In the genomic region with DNA sequence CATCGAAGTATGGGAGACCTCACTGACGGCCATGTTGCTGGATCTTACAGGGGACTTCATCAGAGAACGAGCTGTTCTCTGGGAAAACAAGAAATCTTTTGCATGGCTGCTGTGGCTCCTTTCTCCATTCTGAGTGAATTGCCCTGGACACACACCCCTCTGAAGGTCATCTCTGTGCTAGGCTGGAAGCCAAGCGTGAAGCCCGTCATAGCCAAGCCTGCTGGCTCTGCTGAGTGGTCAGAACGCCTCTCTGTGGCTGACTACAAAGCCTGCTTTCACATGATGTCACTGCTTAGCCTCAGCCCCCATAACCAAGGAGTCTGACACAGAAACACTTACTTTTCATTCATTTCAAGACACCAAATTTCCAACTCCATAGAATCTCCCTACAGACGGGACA, we compare ENCODE assay signal across 16 mouse cellular contexts. TPM values are rescaled to one million over a fixed set of nuclear protein-coding genes. Genes with fewer than 3 reads are reported as not detected.
A peak's percentile ranks its signal among the peaks of the same experiment; 100 is the strongest.
DNase-seq lines count a peak whose midpoint lies in the region; ATAC-seq and TF ChIP-seq lines count a peak whose summit lies in the region.
"Had no signal": no experiment of that assay in that cellular context is flagged by ENCODE, and none has a peak within 500 bp of the region (broad histone marks: within the 10 kb centered on the region; RNA-seq: fewer than 3 reads in every experiment).

No protein-coding gene starts in this region.

- H3K36me3 ChIP-seq in heart, embryonic 16.5 days (ENCODE audit: control insufficient read depth, insufficient read depth) = peaks cover 10% of the 10 kb centered on the region
- peaks cover 56% of the 10 kb centered on the region for H3K36me3 ChIP-seq in thymus, adult 2 months (ENCODE audit: control insufficient read depth, insufficient read depth, low read length)

- no peaks in the 10 kb centered on the region for H3K27me3 ChIP-seq in heart, embryonic 16.5 days (ENCODE audit: control insufficient read depth, insufficient read depth, low read length)
- H3K27me3 ChIP-seq in thymus, adult 2 months (ENCODE audit: control insufficient read depth, insufficient read depth, low read length) = no peaks in the 10 kb centered on the region
- H3K27me3 ChIP-seq: heart, embryonic 15.5 days; liver, embryonic 15.5 days; midbrain, embryonic 15.5 days had no signal

- intact Hi-C loops in gastrocnemius, adult 2 months (cut with DNase I) = no loop called here

- H3K27ac ChIP-seq in gastrocnemius, adult 2 months = no peak overlapping the region
- H3K27ac ChIP-seq in heart, embryonic 16.5 days (ENCODE audit: low read length) = 0 out of 2 replicates have a peak overlapping the region, but pooled peaks have one; percentile 37
- H3K27ac ChIP-seq in thymus, adult 2 months (ENCODE audit: control insufficient read depth, insufficient read depth, low read length) = no peak overlapping the region
- H3K27ac ChIP-seq: heart, embryonic 15.5 days; liver, embryonic 15.5 days; macrophage; midbrain, embryonic 15.5 days had no signal

- DNase-seq in gastrocnemius, adult 2 months = peak; percentile 49
- DNase-seq in gastrocnemius, postnatal 10 days = no peak
- DNase-seq in ovary, postnatal 36 days (ENCODE audit: low spot score) = peak; percentile 78
- no peak for DNase-seq in ovary, postnatal 14 days (ENCODE audit: low spot score)
- peak; percentile 72 for DNase-seq in testis, postnatal 10 days (ENCODE audit: low spot score)
- no peak for DNase-seq in thymus, adult 2 months
- DNase-seq: B cell, adult 2 months; forebrain, postnatal 0 days; thymus, postnatal 14 days had no signal

- no peak overlapping the region for H3K4me3 ChIP-seq in gastrocnemius, adult 2 months
- no peak overlapping the region for H3K4me3 ChIP-seq in heart, embryonic 16.5 days (ENCODE audit: low read length)
- no peak overlapping the region for H3K4me3 ChIP-seq in thymus, adult 2 months (ENCODE audit: control insufficient read depth, insufficient read depth, low read length)
- H3K4me3 ChIP-seq: heart, embryonic 15.5 days; liver, embryonic 15.5 days; midbrain, embryonic 15.5 days had no signal

- no peaks in the 10 kb centered on the region for H3K9me3 ChIP-seq in heart, embryonic 16.5 days (replicated peaks; ENCODE audit: control insufficient read depth, low read length)
- H3K9me3 ChIP-seq: G1E; heart, embryonic 15.5 days; liver, embryonic 15.5 days; midbrain, embryonic 15.5 days had no signal

- no peaks in the 10 kb centered on the region for H3K4me1 ChIP-seq in heart, embryonic 16.5 days (ENCODE audit: control insufficient read depth, insufficient read depth, low read length)
- H3K4me1 ChIP-seq in thymus, adult 2 months (replicated peaks; ENCODE audit: control insufficient read depth, insufficient read depth, low read length) = no peaks in the 10 kb centered on the region
- H3K4me1 ChIP-seq: heart, embryonic 15.5 days; liver, embryonic 15.5 days; midbrain, embryonic 15.5 days had no signal

- 67% methylated on average over 7 of the region's 7 CpGs for WGBS in heart, embryonic 16.5 days
- 96% methylated on average over 7 of the region's 7 CpGs for WGBS in thymus, adult 2 months

- no peak overlapping the region for H3K4me2 ChIP-seq in heart, embryonic 16.5 days (ENCODE audit: low read depth, low read length)
- H3K4me2 ChIP-seq: heart, embryonic 15.5 days; liver, embryonic 15.5 days; midbrain, embryonic 15.5 days had no signal

- peak; percentile 83 for ATAC-seq in heart, embryonic 16.5 days (replicated peaks; ENCODE audit: extremely low read depth, insufficient read depth, low FRiP score)
- ATAC-seq in activated CD4-positive, CD25-positive, alpha-beta regulatory T cell, adult 4 months = no peak
- ATAC-seq: forebrain, postnatal 0 days; midbrain, embryonic 15.5 days had no signal

- no peak for TF ChIP-seq POLR2A in thymus, adult 2 months (IDR thresholded peaks at IDR 0.05; ENCODE audit: control insufficient read depth, extremely low read depth, insufficient read depth, low read length, poor library complexity)

- TF ChIP-seq CTCF in gastrocnemius, adult 2 months (IDR thresholded peaks at IDR 0.05) = no peak
- no peak for TF ChIP-seq CTCF in thymus, adult 2 months (IDR thresholded peaks at IDR 0.05; ENCODE audit: borderline replicate concordance, control insufficient read depth, extremely low read depth, insufficient read depth, low read length, poor library complexity)

- no peak overlapping the region for H3K9ac ChIP-seq in heart, embryonic 16.5 days (ENCODE audit: low read length)
- H3K9ac ChIP-seq: forebrain, postnatal 0 days; heart, embryonic 15.5 days; liver, embryonic 15.5 days; midbrain, embryonic 15.5 days had no signal

RNA-seq across cellular contexts. Expression of a gene that starts 20.9 kb away (rescaled TPM):
- total RNA-seq in gastrocnemius, adult 2 months (2021) = 10 to 100 TPM; 32.2 to 36.2 TPM
- 10 to 100 TPM; 22.2 to 23.7 TPM for total RNA-seq in gastrocnemius, postnatal 10 days (2021)
- 25.2 and 26.0 TPM in 2 replicates for polyA plus RNA-seq in heart, embryonic 16.5 days (2015; fragmentation: Nextera tagmentation; extraction: Ambion mirVana)
- 50.4 and 50.7 TPM in 2 replicates for polyA plus RNA-seq in thymus, adult 2 months (2012; rRNA removed)
- 10 to 100 TPM; 24.4 to 31.2 TPM for polyA plus RNA-seq in activated CD4-positive, CD25-positive, alpha-beta regulatory T cell, adult 4 months (2017; shearing (Covaris generic))

RNA-seq across cellular contexts. Expression of a gene that starts 21.2 kb away (rescaled TPM):
- 1 to 10 TPM; 4.9 to 5.6 TPM for total RNA-seq in gastrocnemius, adult 2 months (2021)
- 1 to 10 TPM; 4.4 TPM for total RNA-seq in gastrocnemius, postnatal 10 days (2021)
- 12.2 and 12.5 TPM in 2 replicates for polyA plus RNA-seq in heart, embryonic 16.5 days (2015; fragmentation: Nextera tagmentation; extraction: Ambion mirVana)
- 4.4 and 4.6 TPM in 2 replicates for polyA plus RNA-seq in thymus, adult 2 months (2012; rRNA removed)
- 10 to 100 TPM; 13.3 to 13.6 TPM for polyA plus RNA-seq in activated CD4-positive, CD25-positive, alpha-beta regulatory T cell, adult 4 months (2017; shearing (Covaris generic))

RNA-seq across cellular contexts. Expression of a gene that starts 39.8 kb away (rescaled TPM):
- 1 to 10 TPM; 5.0 to 8.2 TPM for total RNA-seq in gastrocnemius, adult 2 months (2021)
- 10 to 100 TPM; 23.6 to 28.1 TPM for total RNA-seq in gastrocnemius, postnatal 10 days (2021)
- polyA plus RNA-seq in heart, embryonic 16.5 days (2015; fragmentation: Nextera tagmentation; extraction: Ambion mirVana) = 120 and 122 TPM in 2 replicates
- polyA plus RNA-seq in thymus, adult 2 months (2012; rRNA removed) = 185 and 191 TPM in 2 replicates
- 100 to 1,000 TPM; 128 to 138 TPM for polyA plus RNA-seq in activated CD4-positive, CD25-positive, alpha-beta regulatory T cell, adult 4 months (2017; shearing (Covaris generic))

RNA-seq across cellular contexts. Expression of a gene that starts 39.9 kb away (rescaled TPM):
- 1 to 10 TPM; 2.5 to 3.1 TPM for total RNA-seq in gastrocnemius, adult 2 months (2021)
- 1 to 10 TPM; 5.9 to 6.4 TPM for total RNA-seq in gastrocnemius, postnatal 10 days (2021)
- polyA plus RNA-seq in heart, embryonic 16.5 days (2015; fragmentation: Nextera tagmentation; extraction: Ambion mirVana) = 7.2 and 7.9 TPM in 2 replicates
- 52.2 and 62.6 TPM in 2 replicates for polyA plus RNA-seq in thymus, adult 2 months (2012; rRNA removed)
- 10 to 100 TPM in 1 of 2 experiments, 1 to 10 TPM in 1; 6.4 to 11.5 TPM for polyA plus RNA-seq in activated CD4-positive, CD25-positive, alpha-beta regulatory T cell, adult 4 months (2017; shearing (Covaris generic))

RNA-seq across cellular contexts. Expression of a gene that starts 40.5 kb away (rescaled TPM):
- 10 to 100 TPM; 16.7 to 18.1 TPM for total RNA-seq in gastrocnemius, adult 2 months (2021)
- 10 to 100 TPM; 16.6 to 22.1 TPM for total RNA-seq in gastrocnemius, postnatal 10 days (2021)
- 11.3 and 11.4 TPM in 2 replicates for polyA plus RNA-seq in heart, embryonic 16.5 days (2015; fragmentation: Nextera tagmentation; extraction: Ambion mirVana)
- polyA plus RNA-seq in thymus, adult 2 months (2012; rRNA removed) = 35.0 and 41.7 TPM in 2 replicates
- polyA plus RNA-seq in activated CD4-positive, CD25-positive, alpha-beta regulatory T cell, adult 4 months (2017; shearing (Covaris generic)) = 10 to 100 TPM; 22.4 to 29.1 TPM

Comparison
In these comparisons a context has a peak if more than half of its experiments do, and no peak if none do; other contexts are left out.
1. DNase-seq: peak in gastrocnemius, adult 2 months (single experiment), ovary, postnatal 36 days (single experiment) and testis, postnatal 10 days (single experiment); none in gastrocnemius, postnatal 10 days (single experiment), ovary, postnatal 14 days (single experiment) and thymus, adult 2 months (single experiment).